Mouse (Mus musculus) myocyte (in vitro differentiated cells): ENCODE measurements around the gene C5ar2. TPM values are rescaled to one million over a fixed set of nuclear protein-coding genes. Genes with fewer than 3 reads are reported as not detected.
"Not testable (repeated sequence)": the region's sequence is repeated elsewhere in the genome, so short reads cannot be mapped to it uniquely, and the experiment has no call there.

Source experiments
- H3K27me3 ChIP-seq: one replicate; pipeline ENCODE4 v1.6.1; 2011; ENCODE audit not compliant: control insufficient read depth, insufficient read depth, insufficient read length
- H3K36me3 ChIP-seq: one replicate; pipeline ENCODE4 v1.6.1; 2011; ENCODE audit not compliant: control insufficient read depth, insufficient read depth
- H3K4me2 ChIP-seq: one replicate; pipeline ENCODE4 v1.6.1; 2011; ENCODE audit warnings: low read depth, control low read depth
- H3K4me3 ChIP-seq: one replicate; pipeline ENCODE4 v1.5.1; 2011; ENCODE audit warnings: mild to moderate bottlenecking, control low read depth, moderate library complexity
- H3K79me2 ChIP-seq: one replicate; pipeline ENCODE4 v1.6.1; 2011; ENCODE audit not compliant: control insufficient read depth, insufficient read depth
- H3ac ChIP-seq: one replicate; pipeline ENCODE4 v1.6.1; 2011; ENCODE audit not compliant: control insufficient read depth, insufficient read length
- CEBPB ChIP-seq: IDR thresholded peaks from 2 replicates; pipeline ENCODE4 v1.6.1; 2011; ENCODE audit warnings: mild to moderate bottlenecking, moderate library complexity; ENCODE audit not compliant: poor library complexity, insufficient read depth, severe bottlenecking
- E2F4 ChIP-seq: IDR thresholded peaks from one replicate; pipeline ENCODE4 v1.6.1; 2011; ENCODE audit warnings: mild to moderate bottlenecking, control low read depth, moderate library complexity; ENCODE audit not compliant: insufficient read depth
- MAX ChIP-seq: IDR thresholded peaks from one replicate; pipeline ENCODE4 v1.6.1; 2011; ENCODE audit warnings: low read depth, mild to moderate bottlenecking, control low read depth
- MYOD1 ChIP-seq, 3 experiments: IDR thresholded peaks; one replicate each; pipeline ENCODE4 v1.6.1; 2011; ENCODE audit warnings: control low read depth in 2 of 3, low read depth in 2 of 3, mild to moderate bottlenecking in 2 of 3, moderate library complexity in 1 of 3; ENCODE audit not compliant: insufficient read length in 2 of 3, control insufficient read depth in 1 of 3
- MYOG ChIP-seq, 3 experiments: IDR thresholded peaks; one replicate each; pipeline ENCODE4 v1.6.1; 2011; ENCODE audit warnings: control low read depth in 2 of 3, low read depth in 2 of 3, mild to moderate bottlenecking in 2 of 3; ENCODE audit not compliant: insufficient read length in 2 of 3, control insufficient read depth in 1 of 3, insufficient read depth in 1 of 3
- POLR2A ChIP-seq: IDR thresholded peaks from one replicate; pipeline ENCODE4 v1.6.1; 2011; ENCODE audit warnings: low read depth, mild to moderate bottlenecking, control low read depth, moderate library complexity; ENCODE audit not compliant: insufficient read length
- POLR2AphosphoS2 ChIP-seq: IDR thresholded peaks from one replicate; pipeline ENCODE4 v1.6.1; 2011; ENCODE audit warnings: low read depth, control low read depth; ENCODE audit not compliant: insufficient read length
- REST ChIP-seq: IDR thresholded peaks from one replicate; pipeline ENCODE4 v1.6.1; 2011; ENCODE audit warnings: mild to moderate bottlenecking, control low read depth, moderate library complexity; ENCODE audit not compliant: insufficient read depth, insufficient read length
- SRF ChIP-seq: IDR thresholded peaks from one replicate; pipeline ENCODE4 v1.6.1; 2011; ENCODE audit warnings: low read depth; ENCODE audit not compliant: control insufficient read depth, insufficient read length
- TCF12 ChIP-seq: IDR thresholded peaks from one replicate; pipeline ENCODE4 v1.6.1; 2011; ENCODE audit warnings: mild to moderate bottlenecking, control low read depth; ENCODE audit not compliant: poor library complexity, insufficient read depth, severe bottlenecking
- TCF3 ChIP-seq: IDR thresholded peaks from one replicate; pipeline ENCODE4 v1.6.1; 2011; ENCODE audit warnings: low read depth, control low read depth; ENCODE audit not compliant: insufficient read length
- USF1 ChIP-seq: IDR thresholded peaks from one replicate; pipeline ENCODE4 v1.6.1; 2011; ENCODE audit warnings: low read depth, mild to moderate bottlenecking, control low read depth, moderate library complexity
- polyA plus RNA-seq: library from polyadenylated mRNA; unstranded; fragments of >200 nt; fragmentation: generic; extraction: Trizol; gene quantifications from one replicate; pipeline ENCODE4 v1.2.1, GENCODE M21; 2012; ENCODE audit warnings: missing spikeins

The C5ar2 gene
- polyA plus RNA-seq, 1 experiment: not detected

DNA sequence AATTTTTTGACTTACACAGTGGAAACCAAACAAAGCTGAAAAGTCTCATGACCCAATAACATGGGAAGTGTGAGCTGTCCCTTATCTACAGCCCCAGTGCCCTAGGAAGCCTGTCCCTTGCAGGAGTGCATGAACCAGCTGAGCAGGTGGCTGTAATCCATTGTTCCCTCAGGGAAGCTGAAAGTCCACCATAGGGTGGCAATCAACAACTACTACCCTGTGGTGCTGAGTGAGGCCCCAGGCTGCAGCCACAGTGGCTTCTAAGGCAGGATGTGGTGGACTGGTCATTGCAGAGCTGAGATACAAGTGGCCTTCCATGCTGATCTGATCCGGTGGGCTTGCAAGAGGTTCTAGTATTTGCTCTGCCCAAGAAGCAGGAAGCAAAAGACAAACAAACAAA, 17.1 kb upstream of the C5ar2 start:
- Histone ChIP-seq H3K79me2 (no peaks in the 10 kb centered on the region), H3ac (no peak overlapping the region), H3K36me3 (no peaks in the 10 kb centered on the region), H3K27me3 (no peaks in the 10 kb centered on the region), H3K4me3 (no peak overlapping the region), H3K4me2 (no peak overlapping the region)
- TF ChIP-seq REST (no peak), POLR2AphosphoS2 (no peak), CEBPB (no peak), E2F4 (no peak), USF1 (no peak), MYOG (IDR thresholded peaks at IDR 0.05; ENCODE audit: control insufficient read depth in 1 of 3, insufficient read depth in 1 of 3, insufficient read length in 2 of 3, low read depth in 2 of 3) (no peak), POLR2A (no peak), MYOD1 (IDR thresholded peaks at IDR 0.05; ENCODE audit: control insufficient read depth in 1 of 3, insufficient read length in 2 of 3, low read depth in 2 of 3) (no peak), TCF12 (no peak), TCF3 (no peak), SRF (no peak), MAX (no peak)

DNA sequence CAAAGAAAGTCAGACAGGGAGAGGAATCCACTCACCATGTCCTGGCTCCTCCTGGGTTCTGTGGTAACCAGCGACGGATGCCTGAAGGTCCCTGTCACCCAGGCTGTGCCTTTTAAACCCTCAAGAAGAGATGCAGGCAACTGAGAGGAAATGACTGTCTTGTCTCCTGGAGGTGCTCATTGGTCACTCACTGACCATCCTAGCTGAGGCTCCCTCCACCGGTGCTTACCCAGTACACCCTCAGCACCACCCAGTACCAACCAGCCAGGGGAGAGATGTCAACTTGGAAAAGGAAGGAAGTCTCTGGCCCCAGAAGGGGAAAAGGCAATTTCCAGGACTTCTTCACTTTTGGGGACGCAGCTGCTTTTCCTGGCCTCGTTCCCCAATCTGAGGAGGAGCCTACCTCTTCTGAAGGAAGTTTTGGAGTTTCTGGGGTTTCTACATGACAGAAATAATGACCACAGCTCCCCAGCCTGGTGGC, 15.2 kb upstream of the C5ar2 start, which contains the start of gene C5ar1:
C5ar1 (minus strand) TSS at position 431 of the 481 bp plus-strand sequence.
- H3K4me3 ChIP-seq: no peak within 1 kb of the TSS
- no peak within 1 kb of the TSS for H3ac ChIP-seq
- H3K79me2 ChIP-seq: no peaks in the 10 kb centered on the region
- H3K36me3 ChIP-seq: no peaks in the 10 kb centered on the region
- H3K27me3 ChIP-seq: no peaks in the 10 kb centered on the region
- no peak within 1 kb of the TSS for H3K4me2 ChIP-seq
- TF ChIP-seq REST (no peak), MAX (no peak), POLR2AphosphoS2 (no peak), USF1 (no peak), MYOG (IDR thresholded peaks at IDR 0.05; ENCODE audit: control insufficient read depth in 1 of 3, insufficient read depth in 1 of 3, insufficient read length in 2 of 3, low read depth in 2 of 3) (no peak), POLR2A (no peak), TCF3 (no peak), CEBPB (no peak), TCF12 (no peak), MYOD1 (IDR thresholded peaks at IDR 0.05; ENCODE audit: control insufficient read depth in 1 of 3, insufficient read length in 2 of 3, low read depth in 2 of 3) (no peak), SRF (no peak), E2F4 (no peak)

DNA sequence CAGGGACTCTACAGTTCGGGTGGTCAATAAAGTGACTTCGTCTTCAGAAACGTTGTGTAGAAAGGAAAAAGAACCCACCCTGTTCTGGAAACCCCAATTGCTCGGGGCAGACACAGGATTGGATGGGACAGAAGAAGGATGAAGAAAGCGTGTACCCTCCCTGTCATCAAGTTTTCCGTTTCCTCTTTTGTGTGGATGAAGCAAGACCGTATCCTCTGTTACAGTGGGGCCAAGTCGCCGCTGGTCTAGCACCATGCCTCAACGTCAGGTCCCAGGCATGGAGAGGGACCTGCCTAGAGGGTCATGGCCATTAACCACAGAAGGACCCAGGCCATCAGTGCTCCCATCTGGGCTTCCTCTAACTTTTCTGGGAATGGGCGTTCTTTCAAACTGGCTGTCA, 13.9 kb upstream of the C5ar2 start:
- Histone ChIP-seq H3K79me2 (no peaks in the 10 kb centered on the region), H3ac (no peak overlapping the region), H3K27me3 (no peaks in the 10 kb centered on the region), H3K4me2 (no peak overlapping the region), H3K4me3 (no peak overlapping the region), H3K36me3 (no peaks in the 10 kb centered on the region)
- TF ChIP-seq REST: no peak
- TF ChIP-seq MYOD1 (IDR thresholded peaks at IDR 0.05; ENCODE audit: control insufficient read depth in 1 of 3, insufficient read length in 2 of 3, low read depth in 2 of 3): no peak
- no peak for TF ChIP-seq E2F4
- no peak for TF ChIP-seq MYOG (IDR thresholded peaks at IDR 0.05; ENCODE audit: control insufficient read depth in 1 of 3, insufficient read depth in 1 of 3, insufficient read length in 2 of 3, low read depth in 2 of 3)
- no peak for TF ChIP-seq CEBPB
- no peak for TF ChIP-seq POLR2AphosphoS2
- no peak for TF ChIP-seq SRF
- no peak for TF ChIP-seq POLR2A
- no peak for TF ChIP-seq MAX
- TF ChIP-seq TCF12: no peak

DNA sequence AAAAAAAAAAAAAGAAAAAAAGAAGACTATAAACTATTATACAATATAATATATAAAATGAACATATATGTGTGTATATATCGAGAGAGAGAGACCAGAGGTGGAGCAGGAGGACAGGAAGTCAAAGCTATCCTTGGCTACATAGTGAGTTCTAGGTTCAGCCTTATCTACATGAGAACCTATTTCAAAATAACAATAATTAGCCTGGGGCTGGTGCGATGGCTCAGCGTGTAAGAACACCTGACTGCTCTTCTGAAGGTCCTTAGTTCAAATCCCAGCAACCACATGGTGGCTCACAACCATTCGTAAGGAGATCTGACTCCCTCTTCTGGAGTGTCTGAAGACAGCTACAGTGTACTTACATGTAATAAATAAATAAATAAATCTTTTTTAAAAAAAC, 12.0 kb upstream of the C5ar2 start:
- not testable (repeated sequence) for H3K4me2 ChIP-seq, H3K36me3 ChIP-seq, H3K79me2 ChIP-seq, H3K4me3 ChIP-seq, H3K27me3 ChIP-seq, H3ac ChIP-seq

DNA sequence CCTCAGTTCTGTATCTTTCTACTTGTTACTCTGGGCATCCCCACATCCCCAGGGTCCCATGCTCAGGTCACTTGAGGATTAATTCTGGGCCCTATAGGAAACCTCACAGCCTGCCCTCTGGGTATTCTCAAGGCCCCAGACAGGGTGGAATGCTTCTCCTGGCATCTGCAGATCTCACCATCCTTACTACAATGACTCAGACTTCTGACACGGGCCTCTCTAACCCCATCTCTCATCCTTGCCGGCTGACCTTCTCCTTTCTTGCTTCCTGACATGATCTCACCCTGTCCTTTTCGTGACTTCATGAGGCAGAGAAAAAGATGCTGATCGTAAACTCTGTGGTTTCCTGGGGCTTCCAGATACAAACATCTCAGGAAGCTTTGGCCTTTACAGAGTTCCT, 10.2 kb upstream of the C5ar2 start:
- Histone ChIP-seq H3K36me3 (no peaks in the 10 kb centered on the region), H3K4me2 (no peak overlapping the region), H3K79me2 (no peaks in the 10 kb centered on the region), H3K4me3 (no peak overlapping the region), H3K27me3 (no peaks in the 10 kb centered on the region), H3ac (no peak overlapping the region)
- no peak for TF ChIP-seq POLR2A
- TF ChIP-seq TCF3: no peak
- TF ChIP-seq TCF12: no peak
- no peak for TF ChIP-seq CEBPB
- TF ChIP-seq MYOG (IDR thresholded peaks at IDR 0.05; ENCODE audit: control insufficient read depth in 1 of 3, insufficient read depth in 1 of 3, insufficient read length in 2 of 3, low read depth in 2 of 3): no peak
- TF ChIP-seq MAX: no peak
- no peak for TF ChIP-seq REST
- no peak for TF ChIP-seq USF1
- TF ChIP-seq MYOD1 (IDR thresholded peaks at IDR 0.05; ENCODE audit: control insufficient read depth in 1 of 3, insufficient read length in 2 of 3, low read depth in 2 of 3): no peak
- TF ChIP-seq SRF: no peak
- no peak for TF ChIP-seq E2F4
- TF ChIP-seq POLR2AphosphoS2: no peak
